Mouse (Mus musculus): ENCODE measurements at regions not wholly inside any gene's neighbourhood (a gene's known extent, or its start where the extent isn't known, plus 50 kb on each side); places are given as distances from the start of the nearest gene placed in this dataset.

GRCm38 (mm10) chr12:109946179-109946578, 332.7 kb upstream of the Dio3 start:
- no peak for ATAC-seq (ENCODE audit: insufficient number of reproducible peaks, insufficient read depth, low FRiP score, low TSS enrichment)
- WGBS, result 87% methylated on average over 3 of the region's 3 CpGs

GRCm38 (mm10) chr12:109946936-109947335, 331.9 kb upstream of the Dio3 start:
- Histone ChIP-seq H3K9me3 (no peaks in the 10 kb centered on the region), H3K9ac (no peak overlapping the region), H3K4me3 (no peak overlapping the region), H3K4me1 (peaks cover 20% of the 10 kb centered on the region; the same call in 1 of the 2 replicates), H3K36me3 (no peaks in the 10 kb centered on the region), H3K27me3 (0 out of 2 replicates have a peak, but pooled peaks cover 7% of the 10 kb centered on the region), H3K4me2 (replicated peaks) (no peak overlapping the region), H3K27ac (no peak overlapping the region)
- 48% methylated on average over 1 of the region's 1 CpGs for WGBS
- ATAC-seq (ENCODE audit: insufficient number of reproducible peaks, insufficient read depth, low FRiP score, low TSS enrichment), result no peak

More at GRCm38 (mm10) chr12:109946179-109946578, 332.7 kb upstream of the Dio3 start:
- Histone ChIP-seq H3K4me1 (peaks cover 20% of the 10 kb centered on the region; the same call in 1 of the 2 replicates), H3K9ac (no peak overlapping the region), H3K27me3 (0 out of 2 replicates have a peak, but pooled peaks cover 7% of the 10 kb centered on the region), H3K4me2 (replicated peaks) (no peak overlapping the region), H3K9me3 (no peaks in the 10 kb centered on the region), H3K27ac (no peak overlapping the region), H3K36me3 (no peaks in the 10 kb centered on the region), H3K4me3 (no peak overlapping the region)

GRCm38 (mm10) chr12:109947886-109948433, 330.9 kb upstream of the Dio3 start:
- Histone ChIP-seq H3K27ac (no peak overlapping the region), H3K36me3 (no peaks in the 10 kb centered on the region), H3K9ac (no peak overlapping the region), H3K4me1 (peaks cover 20% of the 10 kb centered on the region; the same call in 1 of the 2 replicates), H3K4me3 (no peak overlapping the region), H3K4me2 (replicated peaks) (no peak overlapping the region), H3K9me3 (no peaks in the 10 kb centered on the region), H3K27me3 (0 out of 2 replicates have a peak, but pooled peaks cover 7% of the 10 kb centered on the region)
- ATAC-seq (ENCODE audit: insufficient number of reproducible peaks, insufficient read depth, low FRiP score, low TSS enrichment), result no peak
- 27% methylated on average over 7 of the region's 7 CpGs for WGBS

- 17% methylated on average over 16 of the region's 16 CpGs for WGBS
- Histone ChIP-seq H3K4me1 (peaks cover 20% of the 10 kb centered on the region; the same call in 1 of the 2 replicates), H3K36me3 (no peaks in the 10 kb centered on the region), H3K4me3 (no peak overlapping the region), H3K4me2 (replicated peaks) (no peak overlapping the region), H3K9me3 (no peaks in the 10 kb centered on the region), H3K9ac (no peak overlapping the region), H3K27me3 (0 out of 2 replicates have a peak, but pooled peaks cover 7% of the 10 kb centered on the region), H3K27ac (no peak overlapping the region)
- peak; percentile 49; the same call in 1 of the 2 replicates for ATAC-seq (ENCODE audit: insufficient number of reproducible peaks, insufficient read depth, low FRiP score, low TSS enrichment)
These were observed 330.4 kb upstream of the Dio3 start for GRCm38 (mm10) chr12:109948434-109948984.

- Histone ChIP-seq H3K27ac (no peak overlapping the region), H3K4me1 (peaks cover 20% of the 10 kb centered on the region; the same call in 1 of the 2 replicates), H3K9me3 (no peaks in the 10 kb centered on the region), H3K4me2 (replicated peaks) (no peak overlapping the region), H3K36me3 (no peaks in the 10 kb centered on the region), H3K9ac (no peak overlapping the region), H3K4me3 (no peak overlapping the region), H3K27me3 (0 out of 2 replicates have a peak, but pooled peaks cover 7% of the 10 kb centered on the region)
- 54% methylated on average over 17 of the region's 17 CpGs for WGBS
- ATAC-seq (ENCODE audit: insufficient number of reproducible peaks, insufficient read depth, low FRiP score, low TSS enrichment), result no peak
These were observed 329.5 kb upstream of the Dio3 start for GRCm38 (mm10) chr12:109949231-109949965.

GRCm38 (mm10) chr12:109950632-109951031, 328.2 kb upstream of the Dio3 start:
- H3K27me3 ChIP-seq, result 0 out of 2 replicates have a peak, but pooled peaks cover 7% of the 10 kb centered on the region
- ATAC-seq (ENCODE audit: insufficient number of reproducible peaks, insufficient read depth, low FRiP score, low TSS enrichment), result no peak
- WGBS, result 37% methylated on average over 6 of the region's 6 CpGs

GRCm38 (mm10) chr12:109951473-109951872, 327.4 kb upstream of the Dio3 start:
- whole genome bisulfite sequencing, result 88% methylated on average over 12 of the region's 12 CpGs
- Histone ChIP-seq H3K27ac (no peak overlapping the region), H3K4me2 (replicated peaks) (no peak overlapping the region), H3K4me1 (peaks cover 20% of the 10 kb centered on the region; the same call in 1 of the 2 replicates), H3K9ac (no peak overlapping the region), H3K9me3 (no peaks in the 10 kb centered on the region), H3K27me3 (0 out of 2 replicates have a peak, but pooled peaks cover 7% of the 10 kb centered on the region), H3K36me3 (no peaks in the 10 kb centered on the region), H3K4me3 (no peak overlapping the region)
- no peak for ATAC-seq (ENCODE audit: insufficient number of reproducible peaks, insufficient read depth, low FRiP score, low TSS enrichment)

More at GRCm38 (mm10) chr12:109950632-109951031, 328.2 kb upstream of the Dio3 start:
- Histone ChIP-seq H3K4me2 (replicated peaks) (no peak overlapping the region), H3K27ac (no peak overlapping the region), H3K4me3 (no peak overlapping the region), H3K36me3 (no peaks in the 10 kb centered on the region), H3K9me3 (no peaks in the 10 kb centered on the region), H3K9ac (no peak overlapping the region), H3K4me1 (peaks cover 20% of the 10 kb centered on the region; the same call in 1 of the 2 replicates)

GRCm38 (mm10) chr12:109951884-109952456, 326.9 kb upstream of the Dio3 start:
- Histone ChIP-seq H3K4me2 (replicated peaks) (no peak overlapping the region), H3K27me3 (0 out of 2 replicates have a peak, but pooled peaks cover 7% of the 10 kb centered on the region), H3K4me1 (peaks cover 20% of the 10 kb centered on the region; the same call in 1 of the 2 replicates), H3K4me3 (no peak overlapping the region), H3K9me3 (no peaks in the 10 kb centered on the region), H3K27ac (no peak overlapping the region), H3K36me3 (no peaks in the 10 kb centered on the region), H3K9ac (no peak overlapping the region)
- ATAC-seq (ENCODE audit: insufficient number of reproducible peaks, insufficient read depth, low FRiP score, low TSS enrichment), result no peak
- WGBS, result 89% methylated on average over 10 of the region's 10 CpGs

GRCm38 (mm10) chr12:109952933-109953332, 325.9 kb upstream of the Dio3 start:
- no peak for ATAC-seq (ENCODE audit: insufficient number of reproducible peaks, insufficient read depth, low FRiP score, low TSS enrichment)
- WGBS, result 61% methylated on average over 3 of the region's 3 CpGs
- Histone ChIP-seq H3K4me1 (peaks cover 20% of the 10 kb centered on the region; the same call in 1 of the 2 replicates), H3K27me3 (0 out of 2 replicates have a peak, but pooled peaks cover 7% of the 10 kb centered on the region), H3K4me2 (replicated peaks) (no peak overlapping the region), H3K4me3 (no peak overlapping the region), H3K9ac (no peak overlapping the region), H3K27ac (no peak overlapping the region), H3K9me3 (no peaks in the 10 kb centered on the region), H3K36me3 (no peaks in the 10 kb centered on the region)

- H3K4me2 ChIP-seq (replicated peaks), result no peak overlapping the region
- H3K27ac ChIP-seq, result no peak overlapping the region
- H3K4me1 ChIP-seq, result peaks cover 9% of the 10 kb centered on the region; the same call in 1 of the 2 replicates
- no peaks in the 10 kb centered on the region for H3K36me3 ChIP-seq
- whole genome bisulfite sequencing, result 79% methylated on average over 3 of the region's 3 CpGs
- no peaks in the 10 kb centered on the region for H3K9me3 ChIP-seq
- H3K4me3 ChIP-seq, result no peak overlapping the region
- ATAC-seq (ENCODE audit: insufficient number of reproducible peaks, insufficient read depth, low FRiP score, low TSS enrichment), result no peak
- no peak overlapping the region for H3K9ac ChIP-seq
- H3K27me3 ChIP-seq, result no peaks in the 10 kb centered on the region
These were observed 321.6 kb upstream of the Dio3 start for GRCm38 (mm10) chr12:109957305-109957704.

- H3K27me3 ChIP-seq, result no peaks in the 10 kb centered on the region
- 42% methylated on average over 18 of the region's 18 CpGs for WGBS
- no peak overlapping the region for H3K4me3 ChIP-seq
- peaks cover 9% of the 10 kb centered on the region; the same call in 1 of the 2 replicates for H3K4me1 ChIP-seq
- H3K27ac ChIP-seq, result no peak overlapping the region
- peak; percentile 66 for ATAC-seq (ENCODE audit: insufficient number of reproducible peaks, insufficient read depth, low FRiP score, low TSS enrichment)
- no peak overlapping the region for H3K9ac ChIP-seq
- no peak overlapping the region for H3K4me2 ChIP-seq (replicated peaks)
- no peaks in the 10 kb centered on the region for H3K36me3 ChIP-seq
- H3K9me3 ChIP-seq, result no peaks in the 10 kb centered on the region
These were observed 320.3 kb upstream of the Dio3 start for GRCm38 (mm10) chr12:109958357-109959085.
